Mouse (Mus musculus) brain, embryonic 14.5 days (tissue): ENCODE measurements around the gene Ackr1.

Source experiments
- CTCF ChIP-seq: fragments of 200-500 bp; IDR thresholded peaks from 2 replicates; pipeline ENCODE4 v1.5.1; 2012; ENCODE audit warnings: inconsistent platforms, mild to moderate bottlenecking, moderate library complexity, borderline replicate concordance; ENCODE audit not compliant: insufficient read depth, insufficient read length; ENCODE audit errors: extremely low read depth
- POLR2A ChIP-seq: fragments of 200-500 bp; IDR thresholded peaks from 2 replicates; pipeline ENCODE4 v1.6.1; 2012; ENCODE audit warnings: mild to moderate bottlenecking, inconsistent platforms, borderline replicate concordance; ENCODE audit not compliant: poor library complexity, insufficient read depth, insufficient read length, severe bottlenecking; ENCODE audit errors: extremely low read depth

GRCm38 (mm10) chr1:173349192-173349591, 15.6 kb upstream of the Ackr1 start:
- TF ChIP-seq CTCF (no peak), POLR2A (no peak)
